Mouse (Mus musculus) limb, embryonic 15.5 days (tissue): ENCODE measurements around the gene Wfs1. TPM values are rescaled to one million over a fixed set of nuclear protein-coding genes. Genes with fewer than 3 reads are reported as not detected.
"Not testable (repeated sequence)": the region's sequence is repeated elsewhere in the genome, so short reads cannot be mapped to it uniquely, and the experiment has no call there.

Experiments used
- ATAC-seq: fragments of 200-750 bp; cut with Nextera tagmentation; 2 replicates; pipeline ENCODE4 v1.8.0; 2017; ENCODE audit warnings: low read depth, moderate TSS enrichment; ENCODE audit not compliant: insufficient number of reproducible peaks, low FRiP score, low TSS enrichment
- H3K27ac ChIP-seq: fragments of 300-500 bp; sonication (generic); 2 replicates; pipeline ENCODE4 v1.5.1; 2015; ENCODE audit warnings: moderate library complexity, mild to moderate bottlenecking, inconsistent platforms
- H3K27me3 ChIP-seq: fragments of 300-500 bp; sonication (generic); 2 replicates; pipeline ENCODE4 v1.6.1; 2015; ENCODE audit warnings: inconsistent platforms
- H3K36me3 ChIP-seq: fragments of 300-500 bp; sonication (generic); 2 replicates; pipeline ENCODE4 v1.6.1; 2015; ENCODE audit warnings: inconsistent platforms
- H3K4me1 ChIP-seq: fragments of 300-500 bp; sonication (generic); 2 replicates; pipeline ENCODE4 v1.6.1; 2015; ENCODE audit warnings: inconsistent platforms
- H3K4me2 ChIP-seq: fragments of 300-500 bp; sonication (generic); 2 replicates; pipeline ENCODE4 v1.6.1; 2015; ENCODE audit warnings: mild to moderate bottlenecking, inconsistent platforms
- H3K4me3 ChIP-seq: fragments of 300-500 bp; sonication (generic); 2 replicates; pipeline ENCODE4 v1.5.1; 2015; ENCODE audit warnings: mild to moderate bottlenecking, inconsistent platforms
- H3K9ac ChIP-seq: fragments of 300-500 bp; sonication (generic); 2 replicates; pipeline ENCODE4 v1.6.1; 2015; ENCODE audit warnings: inconsistent platforms
- H3K9me3 ChIP-seq: fragments of 300-500 bp; sonication (generic); 2 replicates; pipeline ENCODE4 v1.6.1; 2016; ENCODE audit warnings: inconsistent platforms
- WGBS: fragments of 180-500 bp; shearing (Covaris S2); methylation state at CpG from one replicate; pipeline ENCODE4 v1.1.7; 2015; 5-methylcytosine and 5-hydroxymethylcytosine counted together
- polyA plus RNA-seq: library from polyadenylated mRNA; unstranded; fragments of >200 nt; fragmentation: Nextera tagmentation; extraction: Ambion mirVana; gene quantifications from 2 replicates; pipeline ENCODE4 v1.2.1, GENCODE M21; 2015

Gene Wfs1
- polyA plus RNA-seq, 1 experiment from 2014 or later = 11.6 TPM

- no peaks in the 10 kb centered on the region for H3K36me3 ChIP-seq
Observed at GRCm38 (mm10) chr5:37010666-37011317, 21.8 kb upstream of the Wfs1 start.

GRCm38 (mm10) chr5:37009761-37010160, 20.8 kb upstream of the Wfs1 start:
- H3K4me3 ChIP-seq, H3K27ac ChIP-seq, ATAC-seq, H3K4me1 ChIP-seq, H3K9ac ChIP-seq, H3K27me3 ChIP-seq, H3K36me3 ChIP-seq, H3K4me2 ChIP-seq, H3K9me3 ChIP-seq: not testable (repeated sequence)
- 25% methylated on average over 13 of the region's 13 CpGs for WGBS

More at GRCm38 (mm10) chr5:37010666-37011317, 21.8 kb upstream of the Wfs1 start:
- Histone ChIP-seq H3K27ac (no peak overlapping the region), H3K4me2 (no peak overlapping the region), H3K9ac (no peak overlapping the region), H3K4me3 (no peak overlapping the region), H3K27me3 (peaks cover 4% of the 10 kb centered on the region; the same call in 1 of the 2 replicates), H3K9me3 (no peaks in the 10 kb centered on the region), H3K4me1 (no peaks in the 10 kb centered on the region; the same call in 1 of the 2 replicates)
- ATAC-seq = no peak
- WGBS = 77% methylated on average over 10 of the region's 10 CpGs

DNA sequence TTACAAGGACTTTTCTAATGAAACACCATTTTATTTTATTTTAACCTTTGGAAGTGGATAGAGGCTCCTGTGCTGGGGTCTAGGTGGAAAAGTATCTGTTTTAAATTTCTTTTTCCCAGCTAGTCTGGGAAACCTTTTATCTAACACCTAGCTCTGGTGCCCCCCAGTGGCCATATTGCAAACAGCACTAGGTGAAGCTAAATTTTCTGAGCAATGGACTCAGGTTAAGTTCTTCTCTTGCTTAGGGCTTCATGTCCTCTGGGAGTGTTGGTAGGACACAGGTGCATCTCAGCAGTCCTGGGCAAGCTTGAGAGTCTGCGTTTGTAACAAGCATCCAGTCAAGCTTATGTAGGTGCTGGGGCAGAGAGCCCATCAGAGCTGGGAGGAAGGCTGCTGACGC, 13.0 kb upstream of the Wfs1 start:
- Histone ChIP-seq H3K4me2 (no peak overlapping the region), H3K4me3 (no peak overlapping the region), H3K4me1 (no peaks in the 10 kb centered on the region), H3K27me3 (no peaks in the 10 kb centered on the region), H3K27ac (no peak overlapping the region), H3K9ac (no peak overlapping the region), H3K9me3 (no peaks in the 10 kb centered on the region), H3K36me3 (no peaks in the 10 kb centered on the region)
- no peak for ATAC-seq
- 49% methylated on average over 2 of the region's 2 CpGs for WGBS

- H3K4me3 ChIP-seq = no peak overlapping the region
- H3K27ac ChIP-seq = no peak overlapping the region
- WGBS = 81% methylated on average over 9 of the region's 9 CpGs
- no peaks in the 10 kb centered on the region for H3K27me3 ChIP-seq
- H3K4me1 ChIP-seq = no peaks in the 10 kb centered on the region
- no peak for ATAC-seq
- H3K36me3 ChIP-seq = no peaks in the 10 kb centered on the region
- H3K9me3 ChIP-seq = no peaks in the 10 kb centered on the region
- no peak overlapping the region for H3K9ac ChIP-seq
- H3K4me2 ChIP-seq = no peak overlapping the region
Observed at GRCm38 (mm10) chr5:37001002-37001401, 12.0 kb upstream of the Wfs1 start.

- ATAC-seq = no peak
- H3K27me3 ChIP-seq = no peaks in the 10 kb centered on the region
- no peak overlapping the region for H3K9ac ChIP-seq
- 55% methylated on average over 5 of the region's 5 CpGs for WGBS
- H3K4me1 ChIP-seq = no peaks in the 10 kb centered on the region
- H3K36me3 ChIP-seq = no peaks in the 10 kb centered on the region
- no peaks in the 10 kb centered on the region for H3K9me3 ChIP-seq
- H3K4me3 ChIP-seq = no peak overlapping the region
- no peak overlapping the region for H3K4me2 ChIP-seq
- no peak overlapping the region for H3K27ac ChIP-seq
Observed at GRCm38 (mm10) chr5:36997996-36998395, 9.0 kb upstream of the Wfs1 start.

GRCm38 (mm10) chr5:36996410-36996809, 7.4 kb upstream of the Wfs1 start:
- ATAC-seq = no peak
- 84% methylated on average over 14 of the region's 14 CpGs for WGBS
- H3K36me3 ChIP-seq = no peaks in the 10 kb centered on the region

DNA sequence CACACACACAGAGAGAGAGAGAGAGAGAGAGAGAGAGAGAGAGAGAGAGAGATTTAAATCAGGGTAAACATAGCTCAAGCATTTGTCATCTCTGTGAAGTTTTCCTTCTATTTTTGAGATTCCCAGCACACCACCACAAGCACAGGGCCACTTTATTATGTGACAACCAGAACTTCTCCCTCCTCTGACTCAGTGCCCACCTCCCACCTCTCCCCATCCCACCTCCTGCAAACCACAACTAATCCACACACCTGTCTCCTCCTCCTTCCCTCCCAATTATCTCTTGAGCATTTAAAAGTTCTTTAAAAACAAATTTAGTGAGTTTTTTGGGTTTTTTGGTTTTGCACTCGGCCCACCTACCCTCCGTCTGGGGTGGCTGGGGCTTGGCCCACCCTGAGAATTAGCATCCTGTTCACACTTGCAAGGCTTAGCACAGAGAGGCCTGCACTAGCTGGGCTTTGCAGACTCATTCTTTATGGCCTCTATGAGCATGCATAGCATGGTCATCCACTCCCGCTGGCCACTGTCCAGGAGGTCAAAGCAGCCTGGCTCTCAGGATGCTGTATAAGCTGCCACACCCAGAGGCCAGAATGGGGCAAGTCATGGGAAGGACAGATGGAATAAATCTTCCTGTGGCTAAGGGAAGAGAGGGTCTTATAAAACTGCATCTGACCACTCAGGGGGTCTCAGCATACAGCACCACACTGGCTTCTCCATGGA, 1.8 kb upstream of the Wfs1 start:
- ATAC-seq = no peak

More at GRCm38 (mm10) chr5:36996410-36996809, 7.4 kb upstream of the Wfs1 start:
- Histone ChIP-seq H3K9me3 (no peaks in the 10 kb centered on the region), H3K27me3 (no peaks in the 10 kb centered on the region), H3K4me2 (no peak overlapping the region), H3K4me1 (no peaks in the 10 kb centered on the region), H3K27ac (no peak overlapping the region), H3K9ac (no peak overlapping the region), H3K4me3 (no peak overlapping the region)

GRCm38 (mm10) chr5:36990196-36990595, 1.2 kb upstream of the Wfs1 start:
- no peak overlapping the region for H3K4me2 ChIP-seq
- H3K9me3 ChIP-seq = no peaks in the 10 kb centered on the region
- no peak overlapping the region for H3K27ac ChIP-seq
- 37% methylated on average over 3 of the region's 3 CpGs for WGBS
- ATAC-seq = no peak
- no peaks in the 10 kb centered on the region for H3K27me3 ChIP-seq
- H3K4me3 ChIP-seq = no peak overlapping the region
- peaks cover 13% of the 10 kb centered on the region; the same call in 1 of the 2 replicates for H3K4me1 ChIP-seq
- H3K9ac ChIP-seq = no peak overlapping the region
- H3K36me3 ChIP-seq = no peaks in the 10 kb centered on the region

More for the DNA sequence above, 1.8 kb upstream of the Wfs1 start:
- WGBS = 58% methylated on average over 3 of the region's 3 CpGs
- no peak overlapping the region for H3K27ac ChIP-seq
- H3K27me3 ChIP-seq = no peaks in the 10 kb centered on the region
- no peaks in the 10 kb centered on the region for H3K36me3 ChIP-seq
- H3K9me3 ChIP-seq = no peaks in the 10 kb centered on the region
- no peak overlapping the region for H3K4me3 ChIP-seq
- no peak overlapping the region for H3K4me2 ChIP-seq
- H3K4me1 ChIP-seq = peaks cover 13% of the 10 kb centered on the region; the same call in 1 of the 2 replicates
- no peak overlapping the region for H3K9ac ChIP-seq

- peak overlapping the region; percentile 91 for H3K4me2 ChIP-seq
- peaks cover 13% of the 10 kb centered on the region; the same call in 1 of the 2 replicates for H3K4me1 ChIP-seq
- no peaks in the 10 kb centered on the region for H3K36me3 ChIP-seq
- 8% methylated on average over 3 of the region's 3 CpGs for WGBS
- H3K9me3 ChIP-seq = no peaks in the 10 kb centered on the region
- H3K9ac ChIP-seq = no peak overlapping the region
- H3K27me3 ChIP-seq = no peaks in the 10 kb centered on the region
- no peak for ATAC-seq
- H3K4me3 ChIP-seq = peak overlapping the region; percentile 75
- H3K27ac ChIP-seq = no peak overlapping the region
Observed at GRCm38 (mm10) chr5:36989625-36989977, 596 bp upstream of the Wfs1 start.

DNA sequence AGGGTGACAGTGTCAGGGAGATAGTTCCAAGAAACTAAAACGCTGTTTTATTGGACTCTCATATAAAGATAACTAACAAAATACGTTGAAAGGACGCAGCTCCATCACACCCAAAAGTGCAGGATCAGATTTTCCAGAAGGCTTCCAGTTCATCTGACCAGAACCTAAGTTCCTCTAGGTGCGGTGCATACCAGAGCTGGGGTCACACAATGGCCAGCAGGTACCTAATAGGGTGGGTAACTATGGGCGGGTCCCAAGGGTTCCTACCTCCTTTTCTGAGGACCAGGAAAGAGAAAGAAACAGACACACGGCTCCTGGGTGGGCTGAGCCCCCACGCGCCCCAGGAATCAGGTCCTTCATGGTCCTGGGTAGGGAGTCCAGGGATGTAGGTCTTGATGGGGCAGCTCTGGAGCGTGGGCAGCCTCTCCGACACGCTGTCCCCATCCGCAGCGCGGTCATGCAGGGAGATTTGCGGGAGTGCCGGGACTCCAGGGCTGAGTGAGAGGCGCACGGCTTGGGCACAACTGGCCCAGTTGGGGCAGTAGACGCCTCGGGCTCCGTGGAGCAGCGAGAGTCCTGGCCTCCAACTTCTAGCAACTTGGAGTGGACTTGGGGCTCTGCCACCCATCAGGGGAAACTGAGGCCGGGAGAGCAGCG, 753 bp downstream of the Wfs1 start:
- H3K4me3 ChIP-seq = peak overlapping the region; percentile 75
- H3K36me3 ChIP-seq = no peaks in the 10 kb centered on the region
- H3K9ac ChIP-seq = peak overlapping the region; percentile 62
- peak overlapping the region; percentile 91 for H3K4me2 ChIP-seq
- no peak for ATAC-seq
- no peaks in the 10 kb centered on the region for H3K27me3 ChIP-seq
- H3K9me3 ChIP-seq = no peaks in the 10 kb centered on the region
- 8% methylated on average over 24 of the region's 24 CpGs for WGBS
- peaks cover 13% of the 10 kb centered on the region; the same call in 1 of the 2 replicates for H3K4me1 ChIP-seq
- peak overlapping the region; percentile 71; the same call in 1 of the 2 replicates for H3K27ac ChIP-seq

- no peak for ATAC-seq
- Histone ChIP-seq H3K27me3 (no peaks in the 10 kb centered on the region), H3K4me3 (no peak overlapping the region), H3K27ac (no peak overlapping the region), H3K36me3 (0 out of 2 replicates have a peak, but pooled peaks cover 2% of the 10 kb centered on the region), H3K4me2 (no peak overlapping the region), H3K4me1 (peaks cover 13% of the 10 kb centered on the region; the same call in 1 of the 2 replicates), H3K9ac (no peak overlapping the region), H3K9me3 (no peaks in the 10 kb centered on the region)
- WGBS = 83% methylated on average over 1 of the region's 1 CpGs
Observed at GRCm38 (mm10) chr5:36986617-36987016, 2.4 kb downstream of the Wfs1 start.

- 90% methylated on average over 4 of the region's 4 CpGs for WGBS
- no peaks in the 10 kb centered on the region for H3K9me3 ChIP-seq
- no peak overlapping the region for H3K4me3 ChIP-seq
- H3K9ac ChIP-seq = no peak overlapping the region
- no peak overlapping the region for H3K4me2 ChIP-seq
- no peaks in the 10 kb centered on the region for H3K4me1 ChIP-seq
- H3K27ac ChIP-seq = no peak overlapping the region
- H3K36me3 ChIP-seq = peaks cover 11% of the 10 kb centered on the region
- no peak for ATAC-seq
- H3K27me3 ChIP-seq = no peaks in the 10 kb centered on the region
Observed at GRCm38 (mm10) chr5:36982271-36982670, 6.7 kb downstream of the Wfs1 start.
